In genomic region chr1:155740622-155741377, GRCm38 (mm10) we compare ENCODE assay signal across 9 mouse cellular contexts. TPM values are rescaled to one million over a fixed set of nuclear protein-coding genes. Genes with fewer than 3 reads are reported as not detected.
DNase-seq lines count a peak whose midpoint lies in the region; ATAC-seq lines count a peak whose summit lies in the region.
"Had no signal": no experiment of that assay in that cellular context is flagged by ENCODE, and none has a peak within 500 bp of the region (broad histone marks: within the 10 kb centered on the region; RNA-seq: fewer than 3 reads in every experiment).

No protein-coding gene starts in this region.

- peak overlapping the region; percentile 91 for H3K4me2 ChIP-seq in limb, embryonic 12.5 days
- peak overlapping the region; percentile 64 for H3K4me2 ChIP-seq in neural tube, embryonic 11.5 days (ENCODE audit: low read depth)

- no peak overlapping the region for H3K9ac ChIP-seq in limb, embryonic 12.5 days (replicated peaks)
- no peak overlapping the region for H3K9ac ChIP-seq in neural tube, embryonic 11.5 days (ENCODE audit: low read length)

- ATAC-seq in limb, embryonic 12.5 days (ENCODE audit: insufficient number of reproducible peaks, insufficient read depth, low FRiP score, low TSS enrichment, low read depth) = peak; percentile 23; the same call in 1 of the 2 replicates
- ATAC-seq in neural tube, embryonic 11.5 days (ENCODE audit: insufficient read depth, low FRiP score, low TSS enrichment) = no peak

- no peaks in the 10 kb centered on the region for H3K9me3 ChIP-seq in hindbrain, embryonic 10.5 days
- no peaks in the 10 kb centered on the region for H3K9me3 ChIP-seq in limb, embryonic 12.5 days
- H3K9me3 ChIP-seq in neural tube, embryonic 11.5 days (ENCODE audit: control insufficient read depth, low read length) = no peaks in the 10 kb centered on the region

- H3K36me3 ChIP-seq in hindbrain, embryonic 10.5 days = no peaks in the 10 kb centered on the region
- H3K36me3 ChIP-seq in limb, embryonic 12.5 days = no peaks in the 10 kb centered on the region
- no peaks in the 10 kb centered on the region for H3K36me3 ChIP-seq in neural tube, embryonic 11.5 days (ENCODE audit: control insufficient read depth, insufficient read depth, low read length)

- peak overlapping the region; percentile 62 for H3K4me3 ChIP-seq in hindbrain, embryonic 10.5 days
- H3K4me3 ChIP-seq in limb, embryonic 12.5 days (replicated peaks) = peak overlapping the region; percentile 50
- peak overlapping the region; percentile 45 for H3K4me3 ChIP-seq in neural tube, embryonic 11.5 days (ENCODE audit: low read depth, low read length)

- DNase-seq in right cerebral cortex, postnatal 4 days = peak; percentile 24
- no peak for DNase-seq in right cerebral cortex, adult 18-20 months
- DNase-seq in embryo, embryonic 10 days (ENCODE audit: low spot score) = peak; percentile 71
- peak; percentile 72 for DNase-seq in hindbrain, embryonic 10.5 days (ENCODE audit: low spot score)
- DNase-seq in neural tube, embryonic 11.5 days (ENCODE audit: low spot score) = peak; percentile 63
- no peak for DNase-seq in layer of hippocampus, postnatal 14 days (ENCODE audit: low spot score in 2 of 2)
- no peak for DNase-seq in gastrocnemius, adult 8-10 months (ENCODE audit: low spot score in 2 of 2)

- peaks cover 100% of the 10 kb centered on the region for H3K27me3 ChIP-seq in hindbrain, embryonic 10.5 days (ENCODE audit: insufficient read depth, poor library complexity, severe bottlenecking)
- peaks cover 87% of the 10 kb centered on the region for H3K27me3 ChIP-seq in limb, embryonic 12.5 days
- peaks cover 93% of the 10 kb centered on the region for H3K27me3 ChIP-seq in neural tube, embryonic 11.5 days (ENCODE audit: control insufficient read depth, insufficient read depth, low read length)

- H3K27ac ChIP-seq in hindbrain, embryonic 10.5 days = peak overlapping the region; percentile 23; the same call in 1 of the 2 replicates
- no peak overlapping the region for H3K27ac ChIP-seq in limb, embryonic 12.5 days
- no peak overlapping the region for H3K27ac ChIP-seq in neural tube, embryonic 11.5 days (ENCODE audit: low read depth, low read length)

- under 1% methylated on average over 44 of the region's 44 CpGs for WGBS in hindbrain, embryonic 10.5 days
- WGBS in limb, embryonic 12.5 days = under 1% methylated on average over 44 of the region's 44 CpGs
- WGBS in neural tube, embryonic 11.5 days = under 1% methylated on average over 44 of the region's 44 CpGs

- H3K4me1 ChIP-seq in hindbrain, embryonic 10.5 days (replicated peaks) = peaks cover 45% of the 10 kb centered on the region
- peaks cover 29% of the 10 kb centered on the region for H3K4me1 ChIP-seq in limb, embryonic 12.5 days (replicated peaks)
- peaks cover 15% of the 10 kb centered on the region for H3K4me1 ChIP-seq in neural tube, embryonic 11.5 days (ENCODE audit: control insufficient read depth, insufficient read depth, low read length)

RNA-seq across cellular contexts. Expression of gene Lhx4, which starts 10.7 kb away (rescaled TPM):
- 5.7 and 11.6 TPM in 2 replicates for polyA plus RNA-seq in hindbrain, embryonic 10.5 days (2016; fragmentation: Nextera tagmentation; extraction: Ambion mirVana)
- not detected in 2 replicates for polyA plus RNA-seq in limb, embryonic 12.5 days (2016; fragmentation: Nextera tagmentation; extraction: Ambion mirVana)
- polyA plus RNA-seq in neural tube, embryonic 11.5 days (2014; fragmentation: Nextera tagmentation; extraction: Ambion mirVana) = 10.6 and 13.9 TPM in 2 replicates
- not detected for total RNA-seq in layer of hippocampus, postnatal 14 days (2021)
- total RNA-seq in gastrocnemius, adult 8-10 months (2022) = not detected
- total RNA-seq: liver, adult 2 months had no signal
- polyA plus RNA-seq: liver, adult 2 months had no signal

Comparison
In these comparisons a context has a peak if more than half of its experiments do, and no peak if none do; other contexts are left out.
1. DNase-seq: peak in right cerebral cortex, postnatal 4 days (single experiment), embryo, embryonic 10 days (single experiment), hindbrain, embryonic 10.5 days (single experiment) and neural tube, embryonic 11.5 days (single experiment); none in right cerebral cortex, adult 18-20 months (single experiment), layer of hippocampus, postnatal 14 days (0 of 2) and gastrocnemius, adult 8-10 months (0 of 2).
2. Peak in every context shown above with its lines, with median percentiles within 50 percentile points of each other: H3K4me3 ChIP-seq.